Mouse (Mus musculus) hindbrain, embryonic 15.5 days (tissue): ENCODE data around the gene Bmp4. TPM values are rescaled to one million over a fixed set of nuclear protein-coding genes. Genes with fewer than 3 reads are reported as not detected.
A peak's percentile ranks its signal among the peaks of the same experiment; 100 is the strongest.

Experiments
- ATAC-seq: fragments of 200-750 bp; cut with Nextera tagmentation; 2 replicates; pipeline ENCODE4 v1.8.0; 2017; ENCODE audit warnings: low read depth, moderate number of reproducible peaks, moderate TSS enrichment; ENCODE audit not compliant: low FRiP score
- H3K27ac ChIP-seq: fragments of 300-500 bp; sonication (generic); replicated peaks from 2 replicates; pipeline ENCODE4 v1.5.1; 2015; ENCODE audit warnings: mild to moderate bottlenecking, inconsistent platforms
- H3K27me3 ChIP-seq: fragments of 300-500 bp; sonication (generic); 2 replicates; pipeline ENCODE4 v1.6.1; 2015; ENCODE audit warnings: control low read depth, inconsistent platforms
- H3K36me3 ChIP-seq: fragments of 300-500 bp; sonication (generic); 2 replicates; pipeline ENCODE4 v1.6.1; 2015; ENCODE audit warnings: control low read depth, inconsistent platforms
- H3K4me1 ChIP-seq: fragments of 300-500 bp; sonication (generic); replicated peaks from 2 replicates; pipeline ENCODE4 v1.6.1; 2015; ENCODE audit warnings: control low read depth, inconsistent platforms
- H3K4me2 ChIP-seq: fragments of 300-500 bp; sonication (generic); 2 replicates; pipeline ENCODE4 v1.6.1; 2015; ENCODE audit warnings: moderate library complexity, mild to moderate bottlenecking, inconsistent platforms
- H3K4me3 ChIP-seq: fragments of 300-500 bp; sonication (generic); 2 replicates; pipeline ENCODE4 v1.5.1; 2015; ENCODE audit warnings: mild to moderate bottlenecking, inconsistent platforms
- H3K9ac ChIP-seq: fragments of 300-500 bp; sonication (generic); 2 replicates; pipeline ENCODE4 v1.6.1; 2015; ENCODE audit warnings: inconsistent platforms
- H3K9me3 ChIP-seq: fragments of 300-500 bp; sonication (generic); 2 replicates; pipeline ENCODE4 v1.6.1; 2016; ENCODE audit warnings: control low read depth, inconsistent platforms
- WGBS: fragments of 180-500 bp; shearing (Covaris S2); methylation state at CpG from one replicate; pipeline ENCODE4 v1.1.7; 2015; 5-methylcytosine and 5-hydroxymethylcytosine counted together
- polyA plus RNA-seq: library from polyadenylated mRNA; unstranded; fragments of >200 nt; fragmentation: Nextera tagmentation; extraction: Ambion mirVana; gene quantifications from 2 replicates; pipeline ENCODE4 v1.2.1, GENCODE M21; 2015

Gene Bmp4
- polyA plus RNA-seq, 1 experiment from 2014 or later, result 7.4 TPM

DNA sequence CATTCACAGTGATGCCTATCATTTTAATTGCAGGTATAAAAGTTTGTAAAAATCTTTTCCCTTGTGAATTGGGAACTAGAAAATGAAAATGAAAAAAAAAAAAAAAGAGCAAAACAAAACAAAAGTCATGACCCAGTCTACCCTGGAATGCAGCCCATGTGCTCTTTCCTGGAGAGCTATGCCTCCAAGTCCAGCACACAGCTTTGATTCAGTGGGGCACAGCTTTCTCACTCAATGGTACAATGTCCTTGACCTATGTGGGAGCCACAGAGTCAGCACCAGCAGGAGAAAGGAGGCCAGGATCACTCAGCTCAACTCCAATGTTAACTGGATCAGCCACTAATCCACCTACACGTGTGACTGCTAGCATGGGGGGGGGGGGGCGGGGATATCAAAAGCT lies 9.5 kb upstream of the Bmp4 start:
- Histone ChIP-seq H3K4me2 (no peak overlapping the region), H3K4me1 (peaks cover 10% of the 10 kb centered on the region), H3K4me3 (no peak overlapping the region), H3K36me3 (no peaks in the 10 kb centered on the region), H3K9ac (no peak overlapping the region), H3K27me3 (peaks cover 28% of the 10 kb centered on the region), H3K9me3 (no peaks in the 10 kb centered on the region), H3K27ac (no peak overlapping the region)
- no peak for ATAC-seq
- 71% methylated on average over 2 of the region's 2 CpGs for WGBS

DNA sequence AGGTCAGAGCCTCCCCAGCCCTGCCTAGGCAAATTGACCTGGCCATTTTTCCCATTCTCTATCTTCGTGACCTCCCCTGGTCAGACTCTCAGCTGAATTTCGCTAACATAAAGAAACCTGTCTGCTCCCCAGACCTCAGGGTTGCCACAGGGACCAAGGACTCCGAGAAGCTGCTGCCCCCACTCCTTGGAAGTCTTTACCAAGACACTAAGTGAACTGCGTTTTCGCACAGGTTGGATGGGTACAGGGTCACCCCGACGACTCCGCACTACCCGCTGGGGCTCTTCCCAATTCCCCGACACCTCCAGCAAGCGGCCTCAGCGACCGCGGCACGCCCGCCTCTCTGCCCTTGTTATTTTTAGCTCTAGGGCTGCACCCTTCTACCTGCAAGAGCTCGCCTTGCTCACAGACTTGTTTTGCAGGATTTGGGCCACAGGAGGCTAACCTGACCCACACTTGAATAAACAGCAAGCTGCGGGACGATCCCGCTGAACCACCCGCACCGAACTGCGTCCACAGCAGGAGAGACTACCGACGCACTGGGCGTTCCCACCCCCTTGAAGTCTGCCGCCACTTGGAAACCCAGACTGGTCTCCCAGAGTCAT lies 7.7 kb upstream of the Bmp4 start:
- Histone ChIP-seq H3K4me1 (peaks cover 10% of the 10 kb centered on the region), H3K4me3 (peak overlapping the region; percentile 27), H3K9ac (peak overlapping the region; percentile 16; the same call in 1 of the 2 replicates), H3K27me3 (peaks cover 35% of the 10 kb centered on the region), H3K4me2 (peak overlapping the region; percentile 53), H3K27ac (no peak overlapping the region), H3K9me3 (no peaks in the 10 kb centered on the region), H3K36me3 (no peaks in the 10 kb centered on the region)
- ATAC-seq, result no peak
- 4% methylated on average over 27 of the region's 27 CpGs for WGBS

DNA sequence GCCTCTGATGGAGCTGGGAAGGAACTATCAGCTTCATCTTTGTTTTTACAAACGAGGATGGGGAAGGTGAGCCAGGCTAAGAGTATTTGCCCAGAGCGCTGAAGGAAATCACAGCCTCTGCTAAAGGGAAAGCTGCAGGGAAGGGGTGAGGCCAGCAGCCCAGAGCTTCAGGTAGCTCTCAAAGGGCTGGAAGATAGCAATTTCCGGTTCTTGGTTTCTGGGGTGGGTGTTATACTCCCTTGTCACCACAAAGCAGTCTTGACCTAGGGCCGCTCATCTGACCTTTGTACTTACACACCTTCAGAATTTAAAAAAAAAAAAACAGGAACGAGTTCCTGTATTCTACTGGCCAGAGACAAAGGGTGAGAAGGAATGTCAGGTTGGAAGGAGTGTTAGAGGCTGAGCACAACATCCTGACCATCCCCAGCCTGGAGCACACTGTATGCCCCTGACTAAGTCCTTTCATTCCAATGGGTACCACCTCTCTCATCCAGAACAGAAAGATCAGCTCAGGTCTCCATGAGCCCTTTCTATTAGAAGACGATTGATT lies 1.2 kb upstream of the Bmp4 start:
- Histone ChIP-seq H3K4me2 (no peak overlapping the region), H3K36me3 (no peaks in the 10 kb centered on the region), H3K27me3 (peaks cover 52% of the 10 kb centered on the region), H3K27ac (no peak overlapping the region), H3K4me1 (peaks cover 35% of the 10 kb centered on the region), H3K9me3 (no peaks in the 10 kb centered on the region), H3K4me3 (no peak overlapping the region), H3K9ac (no peak overlapping the region)
- 56% methylated on average over 6 of the region's 6 CpGs for WGBS
- ATAC-seq, result no peak

DNA sequence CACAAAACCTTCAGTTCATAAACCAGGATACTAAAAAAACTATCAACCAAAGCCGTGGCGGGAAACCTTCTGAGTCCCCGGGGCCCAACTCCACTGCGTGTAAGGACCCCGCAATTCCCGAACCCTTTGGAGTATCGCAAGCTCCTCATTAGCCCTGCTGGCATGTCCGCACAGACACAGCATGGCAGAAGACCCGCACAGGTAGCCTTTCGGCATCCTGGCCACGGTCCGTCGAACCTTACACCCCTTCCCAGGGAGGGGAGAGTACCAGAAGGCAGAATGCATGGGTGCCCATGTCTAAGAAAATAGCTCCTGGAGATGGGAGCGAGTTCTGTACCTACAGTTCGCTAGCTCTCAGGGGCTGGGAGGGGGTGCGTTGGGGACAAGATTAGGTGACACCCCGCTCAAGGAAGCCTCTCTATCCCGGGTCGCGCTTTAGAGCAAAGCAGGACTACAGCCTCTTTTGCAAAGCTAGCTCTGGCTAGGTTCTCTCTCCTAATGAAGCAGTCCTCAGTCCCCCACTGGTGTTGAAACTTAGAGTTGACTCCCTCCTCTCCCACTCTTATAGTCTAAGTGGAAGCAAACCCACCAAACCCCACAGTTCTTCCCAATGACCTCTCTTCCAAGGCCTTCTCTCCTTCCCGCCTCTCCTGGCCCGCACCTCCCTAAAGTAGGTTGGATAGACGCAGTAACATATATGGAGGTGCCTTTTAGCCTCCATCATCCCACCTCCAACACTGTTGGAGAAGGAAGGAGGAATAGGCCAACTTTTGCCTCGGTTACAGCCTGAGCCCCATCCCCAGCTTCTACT lies 826 bp downstream of the Bmp4 start:
- no peaks in the 10 kb centered on the region for H3K36me3 ChIP-seq
- peaks cover 51% of the 10 kb centered on the region for H3K4me1 ChIP-seq
- H3K27ac ChIP-seq, result no peak overlapping the region
- 7% methylated on average over 24 of the region's 24 CpGs for WGBS
- H3K4me2 ChIP-seq, result peak overlapping the region; percentile 45
- ATAC-seq, result no peak
- no peak overlapping the region for H3K9ac ChIP-seq
- H3K4me3 ChIP-seq, result peak overlapping the region; percentile 20
- H3K27me3 ChIP-seq, result peaks cover 61% of the 10 kb centered on the region
- no peaks in the 10 kb centered on the region for H3K9me3 ChIP-seq

DNA sequence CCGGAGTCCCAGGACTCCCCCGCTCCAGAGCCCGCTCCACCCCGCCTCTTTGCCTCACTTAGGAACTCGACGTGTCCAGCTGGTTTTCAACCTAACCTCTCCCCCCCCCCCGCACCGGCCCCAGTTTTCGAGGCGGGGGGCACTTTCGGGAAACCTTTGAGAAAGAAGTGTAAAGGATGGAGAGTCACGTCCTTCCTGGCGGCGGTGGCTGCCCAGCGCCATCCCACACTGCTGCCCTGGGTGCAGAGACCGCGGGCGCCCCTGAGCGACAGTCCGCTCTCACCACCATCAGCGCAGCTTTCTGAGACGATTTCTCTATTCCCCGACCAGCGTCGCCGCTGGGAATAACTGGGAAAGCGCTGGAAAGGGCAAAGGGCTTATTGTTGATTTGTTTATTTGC lies 1.8 kb downstream of the Bmp4 start:
- Histone ChIP-seq H3K27me3 (peaks cover 68% of the 10 kb centered on the region), H3K4me2 (peak overlapping the region; percentile 90), H3K27ac (no peak overlapping the region), H3K9me3 (no peaks in the 10 kb centered on the region), H3K36me3 (no peaks in the 10 kb centered on the region), H3K9ac (no peak overlapping the region), H3K4me1 (peaks cover 51% of the 10 kb centered on the region), H3K4me3 (peak overlapping the region; percentile 63)
- 2% methylated on average over 27 of the region's 27 CpGs for WGBS
- no peak for ATAC-seq

DNA sequence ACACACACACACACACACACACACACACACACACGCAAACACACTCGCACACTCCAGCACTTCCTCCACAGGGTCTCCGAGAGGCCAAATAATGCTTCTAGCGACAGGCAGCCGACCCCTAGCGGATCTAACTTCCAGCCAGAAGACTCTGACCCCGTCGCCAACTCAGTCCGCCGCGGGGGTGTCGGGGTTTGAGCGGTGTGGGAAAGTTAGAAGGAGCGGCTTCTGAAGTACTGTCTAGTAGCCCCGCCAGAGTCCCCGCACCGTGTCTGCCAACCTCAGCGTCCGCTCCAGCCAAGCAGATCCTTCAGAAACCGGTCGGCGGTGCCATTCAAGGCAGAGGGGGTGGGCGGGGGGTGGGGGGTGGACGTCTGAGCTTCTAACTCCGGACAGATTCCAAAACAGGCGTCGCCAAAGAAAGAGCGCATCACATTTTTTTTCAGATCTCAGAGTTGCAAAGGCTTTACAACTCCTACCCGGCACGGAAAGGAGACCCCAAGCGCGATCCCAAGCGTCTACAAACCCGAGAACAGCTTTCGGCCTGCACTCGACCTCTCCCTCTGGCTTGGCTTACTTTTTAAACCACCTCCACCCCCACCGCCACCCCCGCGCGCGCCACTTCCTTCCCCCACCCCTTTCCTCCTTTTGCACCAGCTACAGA lies 2.5 kb downstream of the Bmp4 start:
- H3K4me1 ChIP-seq, result peaks cover 51% of the 10 kb centered on the region
- ATAC-seq, result peak; percentile 20
- peaks cover 68% of the 10 kb centered on the region for H3K27me3 ChIP-seq
- H3K9me3 ChIP-seq, result no peaks in the 10 kb centered on the region
- WGBS, result under 1% methylated on average over 40 of the region's 41 CpGs
- H3K4me3 ChIP-seq, result peak overlapping the region; percentile 63
- H3K4me2 ChIP-seq, result peak overlapping the region; percentile 90
- no peaks in the 10 kb centered on the region for H3K36me3 ChIP-seq
- no peak overlapping the region for H3K27ac ChIP-seq
- no peak overlapping the region for H3K9ac ChIP-seq

DNA sequence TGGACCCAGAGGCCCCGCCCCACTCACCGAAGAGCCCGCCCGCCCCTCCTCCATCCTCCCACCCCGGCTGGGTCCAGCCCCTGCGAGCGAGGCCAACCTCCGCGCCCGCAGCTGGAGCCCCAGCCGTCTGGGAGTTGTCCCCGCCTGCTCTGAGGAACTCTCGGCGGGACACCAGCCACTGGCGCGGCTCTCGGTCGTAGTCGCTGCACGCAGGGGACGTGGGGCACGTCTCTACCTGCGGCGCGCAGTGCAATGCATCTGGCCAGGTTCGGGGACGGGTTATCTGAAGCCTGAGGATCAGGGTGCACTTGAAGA lies 3.2 kb downstream of the Bmp4 start:
- H3K27me3 ChIP-seq, result peaks cover 73% of the 10 kb centered on the region
- ATAC-seq, result peak; percentile 81
- 0 out of 2 replicates have a peak overlapping the region, but pooled peaks have one; percentile 25 for H3K9ac ChIP-seq
- peaks cover 51% of the 10 kb centered on the region for H3K4me1 ChIP-seq
- peak overlapping the region; percentile 63 for H3K4me3 ChIP-seq
- H3K9me3 ChIP-seq, result no peaks in the 10 kb centered on the region
- H3K27ac ChIP-seq, result no peak overlapping the region
- H3K4me2 ChIP-seq, result peak overlapping the region; percentile 90
- WGBS, result 1% methylated on average over 27 of the region's 27 CpGs
- no peaks in the 10 kb centered on the region for H3K36me3 ChIP-seq

DNA sequence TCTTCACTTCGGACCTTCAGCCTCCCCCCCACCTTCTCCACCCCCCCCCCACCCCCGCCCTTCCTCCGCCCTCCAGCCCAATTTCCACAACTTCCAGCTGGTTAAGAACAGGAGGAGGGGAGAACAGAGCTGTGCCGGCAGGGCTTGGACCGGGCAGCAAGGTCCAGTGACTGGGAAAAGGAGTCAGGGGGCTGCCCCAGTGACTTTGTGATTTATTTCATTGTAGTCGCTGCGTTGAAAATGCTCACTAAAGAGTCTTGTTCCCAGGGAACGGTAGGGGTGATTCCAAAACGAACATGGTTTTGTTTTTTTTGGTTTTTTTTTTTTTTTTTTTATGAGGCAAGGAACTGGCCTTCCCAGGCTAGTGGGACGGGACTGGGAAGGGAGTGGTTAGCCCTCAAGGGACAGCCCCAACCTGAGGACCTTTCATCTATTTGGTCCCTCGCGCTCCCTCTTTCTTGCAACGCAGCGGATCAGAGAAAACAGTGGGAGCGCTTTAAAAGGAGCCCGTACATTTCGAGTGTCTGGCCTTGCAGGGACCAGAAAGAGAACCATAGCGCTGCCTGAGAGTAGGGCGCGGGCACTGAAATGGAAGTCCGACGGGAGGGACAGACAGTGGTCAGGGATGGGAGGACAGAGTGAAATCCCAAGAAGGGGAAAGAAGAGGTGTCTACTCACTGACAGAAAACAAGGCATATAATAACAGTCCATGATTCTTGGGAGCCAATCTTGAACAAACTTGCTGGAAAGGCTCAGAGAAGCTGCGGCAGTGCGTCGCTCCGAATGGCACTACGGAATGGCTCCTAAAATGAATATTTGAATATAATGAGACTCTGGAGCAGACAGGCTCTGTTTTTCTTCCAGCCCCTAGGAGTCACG lies 3.8 kb downstream of the Bmp4 start:
- peaks cover 75% of the 10 kb centered on the region for H3K27me3 ChIP-seq
- no peak overlapping the region for H3K27ac ChIP-seq
- peak overlapping the region; percentile 25; the same call in 1 of the 2 replicates for H3K9ac ChIP-seq
- H3K4me2 ChIP-seq, result peak overlapping the region; percentile 90
- no peaks in the 10 kb centered on the region for H3K36me3 ChIP-seq
- no peaks in the 10 kb centered on the region for H3K9me3 ChIP-seq
- peak overlapping the region; percentile 63 for H3K4me3 ChIP-seq
- ATAC-seq, result no peak
- peaks cover 51% of the 10 kb centered on the region for H3K4me1 ChIP-seq
- 0% methylated on average over 28 of the region's 28 CpGs for WGBS

DNA sequence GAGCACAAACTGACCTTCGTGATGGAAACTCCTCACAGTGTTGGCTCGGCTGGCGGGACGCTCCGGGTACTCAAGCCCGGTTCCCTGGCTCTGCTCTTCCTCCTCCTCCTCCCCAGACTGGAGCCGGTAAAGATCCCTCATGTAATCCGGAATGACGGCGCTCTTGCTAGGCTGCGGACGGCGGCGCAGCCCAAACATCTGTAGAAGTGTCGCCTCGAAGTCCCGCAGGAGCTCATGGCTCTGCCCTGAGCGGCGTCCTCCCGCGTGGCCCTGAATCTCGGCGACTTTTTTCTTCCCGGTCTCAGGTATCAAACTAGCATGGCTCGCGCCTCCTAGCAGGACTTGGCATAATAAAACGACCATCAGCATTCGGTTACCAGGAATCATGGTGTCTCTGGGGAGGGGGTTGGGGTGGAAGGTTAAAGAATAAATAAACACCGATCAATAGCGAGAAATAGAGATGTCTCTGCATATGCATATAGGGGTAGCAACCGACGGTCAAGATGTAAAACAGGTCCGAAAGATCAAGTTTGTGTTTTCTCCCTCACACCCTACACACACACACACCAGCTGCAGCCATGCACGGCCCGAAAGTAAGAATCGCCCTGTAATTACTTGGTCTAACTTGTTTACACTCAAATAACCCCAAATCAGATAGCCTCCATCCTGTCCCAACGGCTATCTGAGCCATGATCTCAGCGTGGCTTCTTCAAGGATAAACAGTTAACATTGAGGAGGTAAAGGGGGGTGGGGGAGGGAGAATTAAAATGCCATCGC lies 4.6 kb downstream of the Bmp4 start:
- Histone ChIP-seq H3K9ac (no peak overlapping the region), H3K27ac (no peak overlapping the region), H3K9me3 (no peaks in the 10 kb centered on the region), H3K27me3 (peaks cover 75% of the 10 kb centered on the region), H3K4me2 (peak overlapping the region; percentile 90), H3K4me3 (peak overlapping the region; percentile 63), H3K4me1 (peaks cover 53% of the 10 kb centered on the region), H3K36me3 (no peaks in the 10 kb centered on the region)
- WGBS, result 0% methylated on average over 39 of the region's 39 CpGs
- ATAC-seq, result no peak

DNA sequence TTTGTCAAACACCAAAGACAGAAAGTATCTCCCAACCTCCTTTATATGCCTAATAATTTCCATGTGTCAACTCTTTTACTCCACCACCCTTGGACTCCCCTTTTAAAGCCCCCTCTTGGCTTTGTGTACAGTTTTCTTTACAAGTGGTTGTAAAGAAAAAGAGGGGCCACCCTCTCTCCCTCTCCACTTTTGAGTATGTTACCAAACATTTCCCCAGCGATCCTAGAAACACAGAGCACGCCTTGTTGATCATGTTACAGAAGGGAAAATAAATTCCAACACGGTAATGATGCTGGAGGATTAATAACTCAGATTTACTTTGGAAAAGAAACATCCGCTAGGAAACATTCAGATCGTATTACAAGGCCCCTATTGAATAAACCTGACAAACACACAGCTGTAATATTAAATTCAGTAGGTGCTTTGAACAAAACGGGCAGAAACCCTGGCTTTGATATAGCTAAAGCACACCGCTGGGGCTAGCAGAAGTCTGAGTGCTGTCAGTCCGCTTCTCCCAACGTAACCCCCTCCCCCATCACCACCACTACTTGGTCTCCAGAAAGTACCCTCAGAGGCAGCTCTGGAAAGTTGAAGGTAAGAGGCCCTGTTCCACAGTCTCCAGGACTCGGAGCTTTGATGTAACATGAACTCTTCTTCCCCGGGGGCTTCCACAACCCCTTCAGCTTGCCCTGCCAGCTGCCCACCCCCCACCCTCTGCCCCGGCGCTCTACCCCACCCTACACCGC lies 5.3 kb downstream of the Bmp4 start:
- Histone ChIP-seq H3K4me2 (peak overlapping the region; percentile 90), H3K27ac (no peak overlapping the region), H3K9ac (no peak overlapping the region), H3K9me3 (no peaks in the 10 kb centered on the region), H3K36me3 (no peaks in the 10 kb centered on the region), H3K4me1 (peaks cover 53% of the 10 kb centered on the region), H3K4me3 (peak overlapping the region; percentile 63), H3K27me3 (peaks cover 76% of the 10 kb centered on the region)
- 15% methylated on average over 14 of the region's 14 CpGs for WGBS
- no peak for ATAC-seq
